Mouse (Mus musculus) bone marrow, adult 2 months (tissue): Measurements from ENCODE around the gene Slc6a17.

Source experiments
- CTCF ChIP-seq: fragments of 200-500 bp; IDR thresholded peaks from 2 replicates; pipeline ENCODE4 v1.5.1; 2011; ENCODE audit warnings: low read length, control low read depth; ENCODE audit not compliant: control insufficient read depth, insufficient read depth
- POLR2A ChIP-seq: fragments of 200-500 bp; IDR thresholded peaks from 2 replicates; pipeline ENCODE4 v1.6.1; 2011; ENCODE audit warnings: low read depth, mild to moderate bottlenecking, control low read depth, low read length, borderline replicate concordance; ENCODE audit not compliant: control insufficient read depth

- no peak for TF ChIP-seq CTCF
- TF ChIP-seq POLR2A = no peak
These were observed 97.7 kb downstream of the Slc6a17 start for GRCm38 (mm10) chr3:107420156-107420555.
